Comparison of ENCODE assay signal across 8 mouse cellular contexts in genomic region chr1:133046441-133046931, GRCm38 (mm10). TPM values are rescaled to one million over a fixed set of nuclear protein-coding genes. Genes with fewer than 3 reads are reported as not detected.
DNase-seq lines count a peak whose midpoint lies in the region; ATAC-seq and TF ChIP-seq lines count a peak whose summit lies in the region.

No protein-coding gene starts in this region.

- H3K9me3 ChIP-seq in ES-Bruce4 (replicated peaks; ENCODE audit: control insufficient read depth, insufficient read depth, low read length, poor library complexity, severe bottlenecking) = no peaks in the 10 kb centered on the region
- no peaks in the 10 kb centered on the region for H3K9me3 ChIP-seq in heart, embryonic 12.5 days (replicated peaks)
- no peaks in the 10 kb centered on the region for H3K9me3 ChIP-seq in midbrain, embryonic 10.5 days (replicated peaks)
- H3K9me3 ChIP-seq in stomach, postnatal 0 days (ENCODE audit: control insufficient read depth, low read length) = no peaks in the 10 kb centered on the region

- TF ChIP-seq POLR2A in ES-Bruce4 (IDR thresholded peaks at IDR 0.05; ENCODE audit: insufficient read depth, low read length) = no peak
- TF ChIP-seq POLR2A in cortical plate, adult 2 months (IDR thresholded peaks at IDR 0.05; ENCODE audit: extremely low read depth, insufficient read depth, low read length) = no peak

- DNase-seq in A20 (ENCODE audit: low read depth, low spot score) = peak; percentile 77
- DNase-seq in kidney, postnatal 4 days = peak; percentile 60 to 76
- DNase-seq in midbrain, embryonic 10.5 days (ENCODE audit: low spot score) = peak; percentile 71
- DNase-seq in stomach, postnatal 0 days (ENCODE audit: low spot score) = peak; percentile 68
- DNase-seq in left cerebral cortex, adult 11 months (ENCODE audit: low spot score) = no peak

- peak overlapping the region; percentile 84 for H3K9ac ChIP-seq in ES-Bruce4 (ENCODE audit: low read depth, poor library complexity, severe bottlenecking)
- H3K9ac ChIP-seq in heart, embryonic 12.5 days = peak overlapping the region; percentile 98
- H3K9ac ChIP-seq in stomach, postnatal 0 days (ENCODE audit: low read length) = peak overlapping the region; percentile 97

- WGBS in heart, embryonic 12.5 days = under 1% methylated on average over 34 of the region's 40 CpGs
- 0% methylated on average over 40 of the region's 40 CpGs for WGBS in midbrain, embryonic 10.5 days
- under 1% methylated on average over 37 of the region's 40 CpGs for WGBS in stomach, postnatal 0 days

- no peak for TF ChIP-seq CTCF in ES-Bruce4 (IDR thresholded peaks at IDR 0.05; ENCODE audit: low read depth, low read length)
- no peak for TF ChIP-seq CTCF in cortical plate, adult 2 months (IDR thresholded peaks at IDR 0.05; ENCODE audit: extremely low read depth, insufficient read depth, low read length)
- no peak for TF ChIP-seq CTCF in stomach, postnatal 0 days (IDR thresholded peaks at IDR 0.05; ENCODE audit: low read depth)

- no peak for TF ChIP-seq EP300 in ES-Bruce4 (IDR thresholded peaks at IDR 0.05; ENCODE audit: insufficient read depth, low read depth, low read length)
- no peak for TF ChIP-seq EP300 in stomach, postnatal 0 days (optimal IDR thresholded peaks at IDR 0.05)

- H3K27me3 ChIP-seq in ES-Bruce4 (ENCODE audit: control insufficient read depth, insufficient read depth, low read length, poor library complexity, severe bottlenecking) = no peaks in the 10 kb centered on the region
- H3K27me3 ChIP-seq in heart, embryonic 12.5 days (replicated peaks) = no peaks in the 10 kb centered on the region
- peaks cover 4% of the 10 kb centered on the region; the same call in 1 of the 2 replicates for H3K27me3 ChIP-seq in midbrain, embryonic 10.5 days (ENCODE audit: low read depth, poor library complexity, severe bottlenecking)
- H3K27me3 ChIP-seq in stomach, postnatal 0 days (ENCODE audit: control insufficient read depth, insufficient read depth, low read length) = no peaks in the 10 kb centered on the region

- peak overlapping the region; percentile 78 for H3K4me2 ChIP-seq in heart, embryonic 12.5 days
- H3K4me2 ChIP-seq in stomach, postnatal 0 days (replicated peaks; ENCODE audit: low read depth) = peak overlapping the region; percentile 94

- peak overlapping the region; percentile 75 for H3K4me3 ChIP-seq in ES-Bruce4 (ENCODE audit: low read depth, low read length)
- peak overlapping the region; percentile 67 for H3K4me3 ChIP-seq in cortical plate, adult 2 months (ENCODE audit: insufficient read depth, low read length)
- H3K4me3 ChIP-seq in heart, embryonic 12.5 days = peak overlapping the region; percentile 93
- H3K4me3 ChIP-seq in midbrain, embryonic 10.5 days = peak overlapping the region; percentile 86
- H3K4me3 ChIP-seq in stomach, postnatal 0 days (ENCODE audit: low read depth, low read length) = peak overlapping the region; percentile 84

- H3K4me1 ChIP-seq in ES-Bruce4 (ENCODE audit: control insufficient read depth, insufficient read depth, low read length) = no peaks in the 10 kb centered on the region
- H3K4me1 ChIP-seq in cortical plate, adult 2 months (ENCODE audit: control insufficient read depth, insufficient read depth, low read length) = peaks cover 4% of the 10 kb centered on the region
- peaks cover 46% of the 10 kb centered on the region for H3K4me1 ChIP-seq in heart, embryonic 12.5 days (replicated peaks)
- H3K4me1 ChIP-seq in midbrain, embryonic 10.5 days = peaks cover 66% of the 10 kb centered on the region
- peaks cover 2% of the 10 kb centered on the region for H3K4me1 ChIP-seq in stomach, postnatal 0 days (replicated peaks; ENCODE audit: control insufficient read depth, insufficient read depth)

- H3K27ac ChIP-seq in ES-Bruce4 (ENCODE audit: insufficient read depth, low read length) = no peak overlapping the region
- peak overlapping the region; percentile 97 for H3K27ac ChIP-seq in cortical plate, adult 2 months (ENCODE audit: insufficient read depth, low read length)
- peak overlapping the region; percentile 84 for H3K27ac ChIP-seq in heart, embryonic 12.5 days (ENCODE audit: poor library complexity, severe bottlenecking)
- H3K27ac ChIP-seq in midbrain, embryonic 10.5 days (replicated peaks) = peak overlapping the region; percentile 99
- peak overlapping the region; percentile 95 for H3K27ac ChIP-seq in stomach, postnatal 0 days (replicated peaks)

- no peaks in the 10 kb centered on the region for H3K36me3 ChIP-seq in ES-Bruce4 (ENCODE audit: control insufficient read depth, insufficient read depth, low read length, poor library complexity, severe bottlenecking)
- no peaks in the 10 kb centered on the region for H3K36me3 ChIP-seq in heart, embryonic 12.5 days
- H3K36me3 ChIP-seq in midbrain, embryonic 10.5 days = 0 out of 2 replicates have a peak, but pooled peaks cover 3% of the 10 kb centered on the region
- no peaks in the 10 kb centered on the region for H3K36me3 ChIP-seq in stomach, postnatal 0 days (ENCODE audit: control insufficient read depth, insufficient read depth, low read length)

- peak; percentile 51 for ATAC-seq in heart, embryonic 12.5 days (ENCODE audit: insufficient number of reproducible peaks, low FRiP score)
- ATAC-seq in stomach, postnatal 0 days (ENCODE audit: low FRiP score, low TSS enrichment) = peak; percentile 62

RNA-seq across cellular contexts. Expression of gene Pik3c2b, which starts 1.0 kb away (rescaled TPM):
- polyA plus RNA-seq in ES-Bruce4 (2011; ENCODE audit: insufficient read depth, insufficient read length, low read depth, missing spikeins) = 6.0 and 6.4 TPM in 2 replicates
- polyA plus RNA-seq in cortical plate, adult 2 months (2012; rRNA removed) = 11.1 and 12.0 TPM in 2 replicates
- 11.5 and 11.7 TPM in 2 replicates for polyA plus RNA-seq in heart, embryonic 12.5 days (2016; fragmentation: Nextera tagmentation; extraction: Ambion mirVana)
- 14.1 and 18.2 TPM in 2 replicates for polyA plus RNA-seq in midbrain, embryonic 10.5 days (2016; fragmentation: Nextera tagmentation; extraction: Ambion mirVana)
- 4.2 and 4.7 TPM in 2 replicates for polyA plus RNA-seq in stomach, postnatal 0 days (2015; fragmentation: Nextera tagmentation; extraction: Ambion mirVana)

RNA-seq across cellular contexts. Expression of gene Mdm4, which starts 16.1 kb away (rescaled TPM):
- 484 and 490 TPM in 2 replicates for polyA plus RNA-seq in ES-Bruce4 (2011; ENCODE audit: insufficient read depth, insufficient read length, low read depth, missing spikeins)
- polyA plus RNA-seq in cortical plate, adult 2 months (2012; rRNA removed) = 67.3 and 68.3 TPM in 2 replicates
- polyA plus RNA-seq in heart, embryonic 12.5 days (2016; fragmentation: Nextera tagmentation; extraction: Ambion mirVana) = 31.3 and 35.5 TPM in 2 replicates
- 34.6 and 37.7 TPM in 2 replicates for polyA plus RNA-seq in midbrain, embryonic 10.5 days (2016; fragmentation: Nextera tagmentation; extraction: Ambion mirVana)
- polyA plus RNA-seq in stomach, postnatal 0 days (2015; fragmentation: Nextera tagmentation; extraction: Ambion mirVana) = 11.1 and 11.3 TPM in 2 replicates
